Mouse (Mus musculus): ENCODE data around the gene C7. TPM values are rescaled to one million over a fixed set of nuclear protein-coding genes. Genes with fewer than 3 reads are reported as not detected.

C7 gene
- polyA plus RNA-seq (2016; fragmentation: Nextera tagmentation; extraction: Ambion mirVana): 0.06 TPM in 1 of 2 replicates, not detected in the other

GRCm38 (mm10) chr15:5063635-5064034, at the start of gene C7:
Gene C7, minus strand, starts transcription at chr15:5063740.
- Histone ChIP-seq H3K36me3 (no peaks in the 10 kb centered on the region), H3K27ac (replicated peaks) (no peak within 1 kb of the TSS), H3K4me1 (no peaks in the 10 kb centered on the region), H3K9me3 (no peaks in the 10 kb centered on the region), H3K4me3 (no peak within 1 kb of the TSS), H3K27me3 (no peaks in the 10 kb centered on the region), H3K4me2 (replicated peaks) (no peak within 1 kb of the TSS), H3K9ac (replicated peaks) (no peak within 1 kb of the TSS)
- ATAC-seq (ENCODE audit: low FRiP score, low read depth): no peak

GRCm38 (mm10) chr15:5112651-5113050, 49.1 kb upstream of the C7 start:
- 79% methylated on average over 3 of the region's 3 CpGs for WGBS
- no peak overlapping the region for H3K4me2 ChIP-seq (replicated peaks)
- ATAC-seq (ENCODE audit: low FRiP score, low read depth): no peak
- no peak overlapping the region for H3K4me3 ChIP-seq
- peaks cover 3% of the 10 kb centered on the region for H3K36me3 ChIP-seq
- no peak overlapping the region for H3K9ac ChIP-seq (replicated peaks)
- no peak overlapping the region for H3K27ac ChIP-seq (replicated peaks)
- H3K27me3 ChIP-seq: no peaks in the 10 kb centered on the region
- H3K4me1 ChIP-seq: peaks cover 11% of the 10 kb centered on the region
- H3K9me3 ChIP-seq: no peaks in the 10 kb centered on the region

DNA sequence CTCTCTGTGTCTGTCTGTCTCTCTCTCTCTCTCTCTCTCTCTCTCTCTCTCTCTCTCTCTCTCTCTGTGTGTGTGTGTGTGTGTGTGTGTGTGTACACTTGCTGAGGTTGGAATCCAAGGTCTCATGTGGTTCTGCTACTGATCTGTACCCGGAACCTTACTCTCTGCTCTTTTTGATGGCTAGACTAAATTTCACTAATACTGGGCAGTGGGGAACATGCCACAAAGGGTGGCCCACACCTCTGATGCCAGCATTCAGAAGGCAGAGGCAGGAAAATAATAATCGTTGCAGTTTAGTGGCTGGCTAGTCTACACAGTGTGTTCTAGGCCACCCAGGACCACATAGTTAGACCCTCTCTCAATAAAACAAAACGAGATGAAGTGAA, 45.1 kb upstream of the C7 start:
- no peak for ATAC-seq (ENCODE audit: low FRiP score, low read depth)
- H3K4me2 ChIP-seq (replicated peaks): no peak overlapping the region
- no peak overlapping the region for H3K4me3 ChIP-seq
- no peaks in the 10 kb centered on the region for H3K9me3 ChIP-seq
- H3K36me3 ChIP-seq: no peaks in the 10 kb centered on the region
- no peak overlapping the region for H3K27ac ChIP-seq (replicated peaks)
- H3K9ac ChIP-seq (replicated peaks): no peak overlapping the region
- WGBS: 80% methylated on average over 3 of the region's 3 CpGs
- H3K27me3 ChIP-seq: no peaks in the 10 kb centered on the region
- H3K4me1 ChIP-seq: no peaks in the 10 kb centered on the region

DNA sequence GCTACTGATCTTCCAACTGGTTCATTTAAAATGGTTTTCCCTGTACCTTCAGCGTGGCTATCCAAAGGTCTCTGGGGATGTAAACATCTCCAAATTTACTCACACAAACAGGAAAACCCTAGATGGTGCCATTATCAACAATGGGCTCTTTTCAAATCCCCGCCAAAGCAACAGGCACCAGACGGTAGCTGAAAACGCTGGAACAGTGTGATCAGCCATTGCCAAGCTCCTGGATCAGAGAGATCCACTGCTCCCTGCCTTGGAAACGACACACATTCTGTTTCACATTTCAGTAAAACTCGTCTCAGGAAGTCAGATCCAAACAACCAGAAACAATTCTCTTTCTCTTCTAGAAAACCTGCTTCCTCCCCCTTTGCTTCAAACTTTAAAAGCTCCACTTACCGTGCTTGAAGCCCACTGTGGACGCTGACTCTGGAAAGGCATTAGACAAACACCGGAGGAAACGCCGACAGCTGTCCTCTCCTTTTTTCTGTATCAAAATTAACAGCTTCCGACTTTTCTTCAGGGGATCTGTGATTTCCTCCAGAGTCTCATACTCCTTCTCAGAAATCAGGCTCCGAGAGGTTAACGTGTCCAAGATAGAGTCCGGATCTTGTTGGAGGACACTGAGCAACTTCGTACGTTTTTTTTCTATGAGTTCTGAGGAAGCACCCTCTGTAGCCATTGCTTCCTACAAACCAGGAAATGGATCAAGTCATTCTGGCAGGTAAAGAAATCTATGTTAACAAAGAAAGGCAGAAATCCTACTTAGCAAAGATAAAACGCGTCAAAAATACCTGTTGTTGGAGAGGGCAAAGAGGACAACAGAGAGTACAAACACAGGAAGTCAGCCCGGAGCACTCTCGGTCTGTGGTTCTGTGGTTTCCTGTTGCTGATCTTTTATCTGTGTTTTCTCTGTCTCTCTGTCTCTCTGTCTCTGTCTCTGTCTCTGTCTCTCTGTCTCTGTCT, 44.4 kb upstream of the C7 start, which contains the start of gene Card6:
Gene Card6 (minus strand): TSS at position 854 of the 969 bp plus-strand sequence.
- no peak for ATAC-seq (ENCODE audit: low FRiP score, low read depth)
- 73% methylated on average over 21 of the region's 21 CpGs for WGBS
- Histone ChIP-seq H3K27ac (replicated peaks) (no peak within 1 kb of the TSS), H3K9me3 (no peaks in the 10 kb centered on the region), H3K4me2 (replicated peaks) (no peak within 1 kb of the TSS), H3K27me3 (no peaks in the 10 kb centered on the region), H3K4me3 (no peak within 1 kb of the TSS), H3K36me3 (no peaks in the 10 kb centered on the region), H3K9ac (replicated peaks) (no peak within 1 kb of the TSS), H3K4me1 (no peaks in the 10 kb centered on the region)

DNA sequence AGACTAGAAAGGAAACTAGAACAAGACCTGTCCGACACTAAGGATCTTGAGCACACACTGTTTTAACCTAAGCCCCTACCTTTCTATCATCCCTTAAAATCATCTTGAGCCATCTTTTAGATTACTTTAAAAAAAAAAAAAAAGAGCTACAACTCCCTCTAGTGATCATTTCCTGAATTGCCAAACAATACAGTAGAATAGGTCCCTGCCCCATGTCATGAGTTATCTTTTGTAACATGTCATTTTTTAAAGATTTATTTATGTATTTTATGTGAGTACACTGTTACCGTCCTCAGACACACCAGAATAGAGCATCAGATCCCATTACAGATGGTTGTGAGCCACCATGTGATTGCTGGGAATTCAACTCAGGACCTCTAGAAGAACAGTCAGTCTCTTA, 42.8 kb upstream of the C7 start:
- peak; percentile 60; the same call in 1 of the 2 replicates for ATAC-seq (ENCODE audit: low FRiP score, low read depth)
- Histone ChIP-seq H3K4me2 (replicated peaks) (no peak overlapping the region), H3K27ac (replicated peaks) (no peak overlapping the region), H3K4me1 (no peaks in the 10 kb centered on the region), H3K9me3 (no peaks in the 10 kb centered on the region), H3K27me3 (no peaks in the 10 kb centered on the region), H3K4me3 (no peak overlapping the region), H3K9ac (replicated peaks) (no peak overlapping the region), H3K36me3 (no peaks in the 10 kb centered on the region)
- WGBS: 54% methylated on average over 2 of the region's 2 CpGs

DNA sequence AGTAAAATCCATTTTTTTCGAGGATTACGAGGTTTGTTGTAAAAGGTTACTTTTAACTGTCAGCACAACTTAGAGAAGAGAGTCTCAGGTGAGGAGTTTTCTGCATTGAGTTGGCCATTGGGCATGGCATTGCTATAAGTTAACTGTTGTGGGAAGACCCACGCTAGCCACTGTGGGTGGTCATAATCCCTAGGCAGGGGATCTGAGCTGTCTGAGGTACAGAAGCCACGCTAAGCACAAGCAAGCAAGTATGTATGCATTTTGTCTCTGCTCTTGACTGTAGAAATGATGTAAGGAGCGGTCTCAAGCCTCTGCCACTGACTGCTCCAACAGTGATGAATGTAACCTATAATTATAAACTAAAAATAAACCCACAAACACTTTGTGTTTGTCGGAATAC, 42.4 kb upstream of the C7 start:
- Histone ChIP-seq H3K36me3 (no peaks in the 10 kb centered on the region), H3K27me3 (no peaks in the 10 kb centered on the region), H3K9me3 (no peaks in the 10 kb centered on the region), H3K4me1 (no peaks in the 10 kb centered on the region), H3K27ac (replicated peaks) (no peak overlapping the region), H3K9ac (replicated peaks) (no peak overlapping the region), H3K4me2 (replicated peaks) (no peak overlapping the region), H3K4me3 (no peak overlapping the region)
- WGBS: 84% methylated on average over 6 of the region's 6 CpGs
- ATAC-seq (ENCODE audit: low FRiP score, low read depth): no peak

GRCm38 (mm10) chr15:5102312-5102711, 38.8 kb upstream of the C7 start:
- 93% methylated on average over 4 of the region's 4 CpGs for WGBS
- H3K27me3 ChIP-seq: no peaks in the 10 kb centered on the region

GRCm38 (mm10) chr15:5097376-5097775, 33.8 kb upstream of the C7 start:
- Histone ChIP-seq H3K9ac (replicated peaks) (no peak overlapping the region), H3K27me3 (no peaks in the 10 kb centered on the region), H3K4me1 (no peaks in the 10 kb centered on the region), H3K4me3 (no peak overlapping the region), H3K27ac (replicated peaks) (no peak overlapping the region), H3K4me2 (replicated peaks) (no peak overlapping the region), H3K9me3 (no peaks in the 10 kb centered on the region), H3K36me3 (no peaks in the 10 kb centered on the region)
- 100% methylated on average over 1 of the region's 1 CpGs for WGBS
- ATAC-seq (ENCODE audit: low FRiP score, low read depth): no peak

More at GRCm38 (mm10) chr15:5102312-5102711, 38.8 kb upstream of the C7 start:
- Histone ChIP-seq H3K27ac (replicated peaks) (no peak overlapping the region), H3K4me3 (no peak overlapping the region), H3K9ac (replicated peaks) (no peak overlapping the region), H3K4me2 (replicated peaks) (no peak overlapping the region), H3K4me1 (no peaks in the 10 kb centered on the region), H3K36me3 (no peaks in the 10 kb centered on the region), H3K9me3 (no peaks in the 10 kb centered on the region)
- ATAC-seq (ENCODE audit: low FRiP score, low read depth): no peak

- no peak overlapping the region for H3K4me2 ChIP-seq (replicated peaks)
- H3K27ac ChIP-seq (replicated peaks): no peak overlapping the region
- H3K36me3 ChIP-seq: no peaks in the 10 kb centered on the region
- H3K27me3 ChIP-seq: no peaks in the 10 kb centered on the region
- no peak for ATAC-seq (ENCODE audit: low FRiP score, low read depth)
- H3K4me3 ChIP-seq: no peak overlapping the region
- H3K9ac ChIP-seq (replicated peaks): no peak overlapping the region
- no peaks in the 10 kb centered on the region for H3K9me3 ChIP-seq
- 90% methylated on average over 11 of the region's 11 CpGs for WGBS
- H3K4me1 ChIP-seq: no peaks in the 10 kb centered on the region
Observed at GRCm38 (mm10) chr15:5095534-5096301, 32.2 kb upstream of the C7 start.

- Histone ChIP-seq H3K4me2 (replicated peaks) (no peak overlapping the region), H3K9ac (replicated peaks) (no peak overlapping the region), H3K4me3 (no peak overlapping the region), H3K4me1 (no peaks in the 10 kb centered on the region), H3K27me3 (no peaks in the 10 kb centered on the region), H3K36me3 (no peaks in the 10 kb centered on the region), H3K27ac (replicated peaks) (no peak overlapping the region), H3K9me3 (no peaks in the 10 kb centered on the region)
- 89% methylated on average over 10 of the region's 10 CpGs for WGBS
- ATAC-seq (ENCODE audit: low FRiP score, low read depth): no peak
Observed at GRCm38 (mm10) chr15:5090131-5090530, 26.6 kb upstream of the C7 start.

DNA sequence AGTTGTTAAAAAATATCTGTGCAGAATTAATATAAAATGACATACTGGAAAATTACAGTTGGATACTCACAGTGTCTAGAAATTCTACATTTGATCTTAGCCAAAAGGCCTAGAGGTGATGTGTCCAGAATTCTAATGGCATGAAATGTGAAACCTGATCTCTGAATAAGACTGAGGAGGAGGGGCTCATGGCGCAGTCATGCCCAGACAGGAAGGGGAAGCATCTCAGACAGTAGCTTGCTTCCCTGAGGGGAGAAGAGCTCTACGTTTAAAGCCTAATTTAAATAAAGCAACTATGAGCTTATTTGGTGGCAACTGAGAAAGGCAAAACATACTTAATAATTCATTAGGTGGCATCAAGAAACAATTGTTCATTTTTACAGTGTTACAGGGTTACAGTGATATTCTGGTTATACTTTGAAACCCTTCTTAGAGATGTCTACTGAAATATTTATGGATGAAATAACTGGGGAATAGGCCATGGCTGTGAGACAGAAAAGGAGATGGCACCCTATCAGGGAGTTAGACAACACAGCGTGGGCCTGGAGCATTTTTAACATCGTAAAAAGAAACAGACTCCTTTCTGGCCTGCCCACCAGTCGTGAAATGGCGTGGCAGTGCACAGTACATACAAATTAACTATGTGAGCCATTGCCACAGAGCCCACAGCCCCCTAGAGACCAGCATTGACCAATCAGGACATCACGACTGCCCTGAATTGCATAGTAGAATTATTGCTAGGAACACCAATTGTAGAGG, 25.5 kb upstream of the C7 start:
- WGBS: 75% methylated on average over 7 of the region's 7 CpGs
- H3K4me2 ChIP-seq (replicated peaks): no peak overlapping the region
- no peaks in the 10 kb centered on the region for H3K36me3 ChIP-seq
- H3K4me1 ChIP-seq: no peaks in the 10 kb centered on the region
- ATAC-seq (ENCODE audit: low FRiP score, low read depth): peak; percentile 81
- no peaks in the 10 kb centered on the region for H3K27me3 ChIP-seq
- H3K4me3 ChIP-seq: no peak overlapping the region
- no peak overlapping the region for H3K9ac ChIP-seq (replicated peaks)
- no peaks in the 10 kb centered on the region for H3K9me3 ChIP-seq
- no peak overlapping the region for H3K27ac ChIP-seq (replicated peaks)

Measured in midbrain, embryonic 12.5 days (tissue).